Mouse (Mus musculus) cortical plate, adult 2 months (tissue): ENCODE measurements around the gene Alkal2.

Experiments
- CTCF ChIP-seq: fragments of 200-500 bp; IDR thresholded peaks from 2 replicates; pipeline ENCODE4 v1.5.1; 2011; ENCODE audit warnings: mild to moderate bottlenecking, control low read depth, low read length; ENCODE audit not compliant: insufficient read depth; ENCODE audit errors: extremely low read depth
- POLR2A ChIP-seq: fragments of 200-500 bp; IDR thresholded peaks from 2 replicates; pipeline ENCODE4 v1.6.1; 2011; ENCODE audit warnings: mild to moderate bottlenecking, low read length, control low read depth; ENCODE audit not compliant: insufficient read depth; ENCODE audit errors: extremely low read depth

DNA sequence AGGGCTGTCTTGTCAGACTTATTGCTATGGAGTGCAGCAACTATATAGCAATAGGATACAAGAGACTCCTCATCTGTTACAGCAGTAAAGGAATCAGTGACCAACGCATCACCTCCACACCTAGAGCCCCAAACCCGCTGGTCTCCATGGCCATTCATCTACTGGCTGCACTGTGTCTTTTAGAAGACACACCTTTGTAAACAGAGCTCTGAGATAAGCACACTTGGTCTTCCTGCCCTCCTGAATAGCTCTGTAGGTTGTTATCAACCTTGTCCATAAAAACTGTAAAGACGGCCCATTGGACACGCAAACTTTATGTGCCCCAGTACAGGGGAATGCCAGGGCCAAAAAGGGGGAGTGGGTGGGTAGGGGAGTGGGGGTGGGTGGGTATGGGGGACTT is 12.9 kb downstream of the Alkal2 start:
- no peak for TF ChIP-seq CTCF
- no peak for TF ChIP-seq POLR2A
